Mouse (Mus musculus) C2C12 (cell line): Measurements from ENCODE around the gene Megf11.

Experiments used
- CEBPB ChIP-seq: IDR thresholded peaks from one replicate; pipeline ENCODE4 v1.6.1; 2011; ENCODE audit warnings: low read depth, mild to moderate bottlenecking, control low read depth, moderate library complexity
- CTCF ChIP-seq: IDR thresholded peaks from one replicate; pipeline ENCODE4 v1.5.1; 2011; ENCODE audit not compliant: control insufficient read depth, insufficient read depth, insufficient read length
- MAX ChIP-seq: IDR thresholded peaks from one replicate; pipeline ENCODE4 v1.6.1; 2011; ENCODE audit warnings: mild to moderate bottlenecking, control low read depth
- MYOD1 ChIP-seq: IDR thresholded peaks from one replicate; pipeline ENCODE4 v1.6.1; 2011; ENCODE audit warnings: low read depth; ENCODE audit not compliant: control insufficient read depth, insufficient read length
- MYOG ChIP-seq: IDR thresholded peaks from one replicate; pipeline ENCODE4 v1.6.1; 2011; ENCODE audit not compliant: control insufficient read depth, insufficient read length; ENCODE audit errors: extremely low read depth
- USF1 ChIP-seq: IDR thresholded peaks from one replicate; pipeline ENCODE4 v1.6.1; 2011; ENCODE audit warnings: low read depth, mild to moderate bottlenecking, control low read depth, moderate library complexity

- TF ChIP-seq CTCF = no peak
- no peak for TF ChIP-seq MAX
- TF ChIP-seq MYOG = no peak
- no peak for TF ChIP-seq MYOD1
- no peak for TF ChIP-seq USF1
- TF ChIP-seq CEBPB = no peak
Observed at GRCm38 (mm10) chr9:64462870-64463269, 77.4 kb downstream of the Megf11 start.
